Mouse (Mus musculus): ENCODE measurements around the gene Rps18. TPM values are rescaled to one million over a fixed set of nuclear protein-coding genes. Genes with fewer than 3 reads are reported as not detected.

The Rps18 gene
- polyA plus RNA-seq, 1 experiment from 2014 or later = 689 TPM

DNA sequence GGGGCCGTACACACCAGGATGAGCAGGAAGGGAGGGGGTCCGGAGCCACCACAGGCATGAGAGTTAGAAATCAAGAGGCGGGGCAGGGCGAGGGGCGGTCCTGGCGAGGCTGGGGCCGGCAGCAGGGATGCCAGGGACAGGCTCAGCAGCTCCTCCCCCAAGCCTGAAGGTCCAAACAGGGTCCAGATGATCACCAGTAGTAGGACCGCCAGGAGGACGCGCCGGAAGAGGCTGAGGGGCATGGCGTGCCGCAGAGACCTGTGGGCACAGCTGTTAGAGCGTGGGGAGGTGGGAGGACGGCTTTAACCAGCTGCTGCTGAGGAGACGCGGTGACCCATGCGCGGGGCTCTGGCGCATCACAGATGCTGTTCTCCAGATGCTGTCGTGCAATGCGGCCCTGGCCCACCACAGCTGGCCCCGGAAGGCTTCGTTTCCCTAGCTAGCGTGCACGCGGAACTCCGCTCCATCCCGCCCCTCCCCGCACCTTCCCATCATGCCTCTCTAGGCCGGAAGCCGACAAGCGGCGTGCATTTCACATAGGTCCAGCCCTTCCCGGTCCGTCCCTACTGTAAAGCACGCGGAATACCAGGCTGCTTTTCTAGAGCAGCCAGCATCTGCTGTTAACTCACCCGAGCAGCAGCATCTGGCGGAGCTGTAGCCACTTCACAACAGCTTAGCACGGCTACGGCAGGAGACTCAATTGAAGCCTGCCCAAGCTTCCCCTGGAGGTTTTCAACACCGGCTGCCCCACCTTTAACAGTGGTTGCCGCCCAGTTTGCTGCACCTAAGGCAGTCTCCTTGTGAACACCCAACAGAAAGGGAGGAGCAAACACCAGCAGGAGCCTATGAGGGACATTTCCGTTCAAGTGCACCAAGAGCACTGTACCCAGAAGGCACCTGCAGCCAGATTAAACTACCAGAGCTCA, 4.5 kb downstream of the Rps18 start, which contains the start of gene B3galt4:
TSS of gene B3galt4 (minus strand) at position 468 of the 926 bp plus-strand sequence.
- Histone ChIP-seq H3K27me3 (replicated peaks) (no peaks in the 10 kb centered on the region), H3K4me1 (peaks cover 61% of the 10 kb centered on the region), H3K4me2 (peak within 1 kb of the TSS; percentile 97), H3K27ac (peak within 1 kb of the TSS; percentile 93), H3K9me3 (no peaks in the 10 kb centered on the region), H3K36me3 (replicated peaks) (peaks cover 14% of the 10 kb centered on the region), H3K4me3 (peak within 1 kb of the TSS; percentile 61), H3K9ac (peak within 1 kb of the TSS; percentile 78)
- ATAC-seq (replicated peaks) = peak; percentile 77
- WGBS = under 1% methylated on average over 45 of the region's 45 CpGs

DNA sequence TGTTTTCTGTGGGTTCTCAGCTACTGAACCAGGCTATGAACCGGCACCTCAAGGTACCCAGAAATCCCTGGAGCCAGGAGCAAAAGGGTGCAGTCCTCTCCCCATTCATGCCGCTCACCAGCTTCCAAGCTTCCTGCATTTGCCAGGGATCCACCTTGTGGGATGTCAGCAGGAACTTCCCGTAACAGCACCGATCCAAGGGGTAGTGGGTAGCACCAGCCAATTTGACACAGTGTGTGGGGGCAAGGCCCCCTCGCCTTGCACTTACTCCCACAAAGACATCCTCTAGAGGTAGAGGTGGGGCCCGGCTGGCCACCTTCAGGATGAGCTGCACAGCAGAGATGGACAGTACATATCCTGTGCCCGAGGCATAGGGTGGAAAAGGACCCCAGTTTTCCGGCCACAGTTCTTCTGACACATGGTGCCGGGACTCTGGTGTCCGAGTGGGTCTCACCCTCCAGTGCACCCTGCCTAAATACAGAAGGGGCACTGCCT, 5.6 kb downstream of the Rps18 start:
- Histone ChIP-seq H3K4me2 (peak overlapping the region; percentile 97), H3K36me3 (replicated peaks) (peaks cover 23% of the 10 kb centered on the region), H3K4me1 (peaks cover 60% of the 10 kb centered on the region), H3K9ac (peak overlapping the region; percentile 78), H3K4me3 (peak overlapping the region; percentile 61), H3K9me3 (no peaks in the 10 kb centered on the region), H3K27ac (peak overlapping the region; percentile 93; the same call in 1 of the 2 replicates), H3K27me3 (replicated peaks) (no peaks in the 10 kb centered on the region)
- no peak for ATAC-seq (replicated peaks)
- WGBS = 80% methylated on average over 10 of the region's 10 CpGs

DNA sequence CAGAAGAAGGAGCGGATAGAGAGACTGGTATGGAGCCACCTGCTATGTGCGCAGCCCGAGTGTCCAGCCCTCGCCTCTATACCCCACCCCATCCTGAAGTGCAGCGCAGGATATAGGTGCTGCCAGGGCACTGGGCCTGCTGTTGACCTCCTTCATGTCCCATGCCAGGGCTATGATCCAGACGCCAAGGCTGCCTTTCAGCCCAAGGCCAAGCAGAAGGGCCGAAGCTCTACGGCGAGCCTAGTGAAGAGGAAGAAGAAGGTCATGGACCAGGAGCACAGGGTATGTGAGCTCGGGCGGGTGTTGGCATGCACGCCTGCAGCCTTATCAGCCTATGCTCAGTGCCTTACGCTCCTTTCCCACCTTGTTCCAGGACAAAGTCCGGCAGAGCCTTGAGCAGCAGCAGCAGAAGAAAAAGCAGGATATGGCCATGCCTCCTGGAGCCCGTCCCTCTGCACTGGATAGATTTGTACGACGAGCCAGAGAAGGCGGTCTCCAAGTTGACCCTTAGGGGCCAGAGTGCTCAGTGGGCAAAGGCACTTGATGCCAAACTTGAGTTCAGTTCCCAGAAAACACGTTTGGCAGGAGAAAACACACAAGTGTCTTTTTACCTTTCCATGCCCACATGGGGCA, 6.8 kb downstream of the Rps18 start:
- H3K9ac ChIP-seq = no peak overlapping the region
- H3K4me2 ChIP-seq = peak overlapping the region; percentile 97; the same call in 1 of the 2 replicates
- no peaks in the 10 kb centered on the region for H3K9me3 ChIP-seq
- ATAC-seq (replicated peaks) = no peak
- H3K27me3 ChIP-seq (replicated peaks) = no peaks in the 10 kb centered on the region
- H3K4me3 ChIP-seq = no peak overlapping the region
- 91% methylated on average over 19 of the region's 19 CpGs for WGBS
- H3K27ac ChIP-seq = no peak overlapping the region
- H3K4me1 ChIP-seq = peaks cover 51% of the 10 kb centered on the region
- peaks cover 23% of the 10 kb centered on the region for H3K36me3 ChIP-seq (replicated peaks)

DNA sequence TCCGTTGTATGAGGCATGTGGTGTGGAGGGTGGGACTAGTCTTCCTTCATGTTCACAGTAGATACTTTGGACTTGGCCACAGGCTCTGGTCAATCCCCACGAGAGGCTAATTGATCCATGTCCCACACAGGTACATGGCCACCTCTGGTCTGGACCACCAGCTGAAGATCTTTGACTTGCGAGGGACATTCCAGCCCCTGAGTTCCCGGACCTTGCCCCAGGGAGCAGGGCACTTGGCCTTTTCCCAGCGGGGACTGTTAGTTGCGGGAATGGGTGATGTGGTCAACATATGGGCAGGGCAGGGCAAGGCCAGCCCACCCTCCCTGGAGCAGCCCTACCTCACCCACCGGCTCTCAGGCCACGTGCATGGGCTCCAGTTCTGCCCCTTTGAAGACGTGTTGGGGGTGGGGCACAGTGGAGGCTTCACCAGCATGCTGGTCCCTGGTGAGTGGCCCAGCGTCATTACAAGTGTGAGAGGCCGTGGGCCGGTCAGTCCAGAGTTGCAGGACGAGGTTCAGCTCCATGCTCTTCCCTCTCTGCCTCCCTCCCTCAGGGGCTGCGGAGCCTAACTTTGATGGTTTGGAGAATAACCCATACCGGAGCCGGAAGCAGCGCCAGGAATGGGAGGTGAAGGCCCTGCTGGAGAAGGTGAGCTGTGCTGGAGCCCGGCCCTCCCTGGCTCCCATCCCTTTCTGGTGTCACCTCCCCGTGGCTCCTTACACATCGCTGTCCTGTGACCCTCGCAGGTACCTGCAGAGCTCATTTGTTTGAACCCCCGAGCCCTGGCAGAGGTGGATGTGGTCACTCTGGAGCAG, 7.5 kb downstream of the Rps18 start:
- no peaks in the 10 kb centered on the region for H3K9me3 ChIP-seq
- no peak overlapping the region for H3K4me2 ChIP-seq
- no peak overlapping the region for H3K27ac ChIP-seq
- no peaks in the 10 kb centered on the region for H3K27me3 ChIP-seq (replicated peaks)
- ATAC-seq (replicated peaks) = no peak
- 89% methylated on average over 22 of the region's 22 CpGs for WGBS
- peaks cover 24% of the 10 kb centered on the region for H3K36me3 ChIP-seq (replicated peaks)
- no peak overlapping the region for H3K9ac ChIP-seq
- H3K4me3 ChIP-seq = no peak overlapping the region
- peaks cover 44% of the 10 kb centered on the region for H3K4me1 ChIP-seq

DNA sequence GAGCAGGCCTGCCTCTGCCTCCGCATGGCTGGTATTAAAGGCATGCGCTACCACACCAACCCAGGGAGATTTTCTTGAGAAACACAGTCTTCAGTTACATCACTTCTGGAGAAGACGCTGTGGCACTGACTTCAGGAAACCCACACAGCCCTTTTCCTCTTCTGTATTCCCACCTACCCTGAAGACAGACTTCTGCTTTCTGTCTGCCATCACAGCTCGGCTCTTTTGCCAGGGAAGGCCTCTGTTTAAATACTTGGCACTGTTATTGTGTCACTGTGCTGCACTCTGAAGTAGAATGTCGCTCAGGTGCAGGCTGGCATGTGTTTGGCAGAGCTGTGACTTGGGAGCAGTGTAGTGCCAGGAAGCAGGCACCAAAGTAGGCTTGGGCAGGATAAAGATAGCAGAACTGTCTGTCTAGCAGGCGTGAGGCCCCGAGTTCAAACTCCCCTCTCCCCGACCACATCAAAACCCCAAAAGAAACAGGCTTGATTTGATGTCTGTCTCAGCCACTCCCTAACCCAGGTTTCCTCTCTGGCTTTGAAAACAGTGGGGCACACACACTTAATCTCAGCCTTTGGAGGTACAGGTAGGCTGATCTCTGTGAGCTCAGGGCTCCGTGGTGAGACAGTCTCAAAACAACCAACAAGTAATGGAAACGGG, 8.2 kb downstream of the Rps18 start:
- no peak for ATAC-seq (replicated peaks)
- Histone ChIP-seq H3K9ac (no peak overlapping the region), H3K27ac (no peak overlapping the region), H3K36me3 (replicated peaks) (peaks cover 24% of the 10 kb centered on the region), H3K4me1 (peaks cover 36% of the 10 kb centered on the region), H3K4me2 (no peak overlapping the region), H3K4me3 (no peak overlapping the region), H3K9me3 (no peaks in the 10 kb centered on the region), H3K27me3 (replicated peaks) (no peaks in the 10 kb centered on the region)
- WGBS = 95% methylated on average over 10 of the region's 10 CpGs

DNA sequence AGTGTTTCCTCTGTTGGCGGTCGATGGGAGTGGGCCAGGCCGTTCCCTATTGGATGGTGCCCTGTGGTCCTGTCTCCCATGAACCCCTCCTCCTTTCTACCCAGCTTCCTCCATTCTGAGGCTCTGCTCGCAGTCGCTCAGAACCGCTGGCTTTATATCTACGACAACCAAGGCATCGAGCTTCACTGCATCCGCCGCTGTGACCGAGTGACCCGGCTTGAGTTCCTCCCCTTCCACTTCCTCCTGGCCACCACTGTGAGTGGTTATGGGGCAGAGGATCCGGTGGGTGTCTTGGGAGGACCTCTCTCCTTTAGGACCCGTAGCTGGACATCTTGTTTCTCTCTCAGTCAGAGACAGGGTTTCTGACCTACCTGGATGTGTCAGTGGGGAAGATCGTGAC, 12.3 kb downstream of the Rps18 start:
- 96% methylated on average over 15 of the region's 15 CpGs for WGBS
- peaks cover 19% of the 10 kb centered on the region for H3K36me3 ChIP-seq (replicated peaks)

DNA sequence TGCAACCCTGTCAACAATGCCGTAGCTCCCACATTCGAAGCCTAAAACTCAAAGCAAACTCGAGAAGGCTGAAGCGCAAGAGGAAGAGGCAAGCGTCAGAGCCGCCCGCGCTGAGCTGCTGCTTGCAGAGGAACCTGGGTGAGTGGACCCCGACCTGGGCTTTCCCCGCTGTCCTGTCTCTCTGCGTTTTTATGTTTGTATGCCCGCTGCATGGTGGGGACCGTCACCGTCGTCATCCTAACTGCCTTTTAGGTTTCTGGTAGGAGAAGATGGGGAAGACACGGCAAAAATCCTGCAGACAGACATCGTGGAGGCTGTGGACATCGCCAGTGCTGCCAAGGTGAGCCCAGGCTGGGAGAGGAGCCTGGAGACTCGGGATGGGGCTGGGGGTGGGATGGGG, 14.4 kb downstream of the Rps18 start:
- Histone ChIP-seq H3K4me1 (peaks cover 27% of the 10 kb centered on the region), H3K36me3 (replicated peaks) (peaks cover 29% of the 10 kb centered on the region), H3K9ac (peak overlapping the region; percentile 80), H3K27me3 (replicated peaks) (no peaks in the 10 kb centered on the region), H3K4me2 (peak overlapping the region; percentile 93), H3K4me3 (peak overlapping the region; percentile 92), H3K27ac (no peak overlapping the region), H3K9me3 (no peaks in the 10 kb centered on the region)
- 62% methylated on average over 19 of the region's 19 CpGs for WGBS
- ATAC-seq (replicated peaks) = no peak

More for the DNA sequence above, 12.3 kb downstream of the Rps18 start:
- ATAC-seq (replicated peaks) = no peak
- peaks cover 27% of the 10 kb centered on the region for H3K4me1 ChIP-seq
- no peak overlapping the region for H3K4me2 ChIP-seq
- no peaks in the 10 kb centered on the region for H3K27me3 ChIP-seq (replicated peaks)
- no peaks in the 10 kb centered on the region for H3K9me3 ChIP-seq
- no peak overlapping the region for H3K27ac ChIP-seq
- no peak overlapping the region for H3K4me3 ChIP-seq
- H3K9ac ChIP-seq = no peak overlapping the region

DNA sequence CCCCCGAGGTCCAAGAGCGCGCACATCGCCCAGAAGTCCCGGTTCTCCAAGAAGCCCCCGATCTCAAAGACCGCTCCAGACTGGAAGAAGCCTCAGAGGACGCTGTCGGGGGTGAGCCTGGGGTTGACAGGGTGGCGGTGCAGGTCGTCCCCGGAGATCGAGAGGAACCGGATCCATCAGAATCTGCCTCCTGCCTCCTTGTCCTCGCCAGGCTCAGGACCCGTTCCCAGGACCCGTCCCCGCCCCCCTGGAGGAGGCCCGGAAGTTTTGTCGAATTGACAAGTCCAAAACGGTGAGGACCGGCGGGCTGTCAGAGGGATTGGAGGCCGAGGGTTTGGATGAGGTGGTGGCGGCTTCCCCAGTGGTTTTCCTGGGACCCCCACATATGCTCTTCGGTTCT, 14.8 kb downstream of the Rps18 start:
- Histone ChIP-seq H3K4me1 (peaks cover 27% of the 10 kb centered on the region), H3K27me3 (replicated peaks) (no peaks in the 10 kb centered on the region), H3K4me2 (peak overlapping the region; percentile 93), H3K27ac (no peak overlapping the region), H3K9ac (peak overlapping the region; percentile 80), H3K9me3 (no peaks in the 10 kb centered on the region), H3K4me3 (peak overlapping the region; percentile 92), H3K36me3 (replicated peaks) (peaks cover 26% of the 10 kb centered on the region)
- WGBS = 2% methylated on average over 26 of the region's 26 CpGs
- peak; percentile 12; the same call in 1 of the 2 replicates for ATAC-seq (replicated peaks)

DNA sequence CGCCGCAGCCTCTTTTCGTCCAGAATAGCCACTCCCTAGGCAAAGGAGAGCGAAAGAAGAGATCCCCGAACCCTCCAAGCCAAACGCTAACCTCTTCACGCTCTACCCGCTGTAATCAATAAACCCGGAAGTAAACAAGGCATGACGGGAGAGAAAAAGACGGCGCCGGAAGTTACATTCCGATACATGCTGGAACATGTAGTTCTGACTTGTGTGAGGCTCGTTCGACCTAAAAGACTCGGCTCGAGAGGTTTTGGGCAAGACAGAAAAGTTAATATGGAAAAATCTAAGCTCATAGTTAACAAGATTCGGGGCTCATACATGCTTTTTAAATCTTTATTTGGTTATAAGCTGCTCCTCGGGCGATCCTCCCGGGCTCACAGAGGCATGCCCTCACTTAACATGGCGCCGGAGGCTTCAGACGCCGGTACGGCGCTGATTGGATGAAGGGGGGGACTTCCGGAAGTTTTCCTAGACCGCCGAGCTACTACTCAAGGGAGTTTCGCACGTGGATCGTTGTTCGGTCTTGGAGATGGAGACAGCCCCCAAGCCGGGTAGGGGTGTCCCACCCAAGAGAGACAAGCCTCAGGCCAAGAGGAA, 15.5 kb downstream of the Rps18 start, which contains the start of the genes Pfdn6 and Wdr46:
TSS of gene Pfdn6 (minus strand) at position 138 of the 600 bp plus-strand sequence.
TSS of gene Wdr46 (plus strand) at position 455 of the 600 bp plus-strand sequence.
- Histone ChIP-seq H3K27ac (peak within 1 kb of the TSS; percentile 62), H3K27me3 (replicated peaks) (no peaks in the 10 kb centered on the region), H3K4me3 (peak within 1 kb of the TSS; percentile 92)

DNA sequence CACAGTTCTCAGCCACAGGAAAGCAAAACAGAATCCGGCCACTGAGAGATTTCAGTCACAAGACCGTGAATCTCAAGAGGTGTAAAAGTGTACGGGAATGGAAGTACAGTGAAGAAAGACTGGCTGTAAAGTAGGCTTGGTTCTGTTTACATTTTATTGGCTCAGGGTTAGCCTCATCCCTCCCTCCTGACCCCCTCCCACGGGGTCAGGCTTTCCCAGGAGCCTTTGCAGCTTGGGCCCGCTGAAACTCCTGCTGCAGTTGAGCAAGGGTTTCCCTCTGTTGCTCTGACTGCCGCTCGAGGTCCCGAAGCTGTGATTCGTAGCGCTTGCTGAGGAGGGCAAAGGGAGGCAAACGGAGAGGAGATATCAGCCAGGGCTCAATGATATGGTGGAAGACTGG, 17.0 kb downstream of the Rps18 start:
- Histone ChIP-seq H3K4me2 (peak overlapping the region; percentile 93; the same call in 1 of the 2 replicates), H3K9me3 (no peaks in the 10 kb centered on the region), H3K27me3 (replicated peaks) (no peaks in the 10 kb centered on the region), H3K27ac (no peak overlapping the region), H3K36me3 (replicated peaks) (peaks cover 20% of the 10 kb centered on the region; the same call in 1 of the 2 replicates), H3K4me3 (peak overlapping the region; percentile 92), H3K9ac (no peak overlapping the region), H3K4me1 (peaks cover 27% of the 10 kb centered on the region)
- WGBS = 82% methylated on average over 11 of the region's 11 CpGs
- no peak for ATAC-seq (replicated peaks)

More for the DNA sequence above, 15.5 kb downstream of the Rps18 start, which contains the start of the genes Pfdn6 and Wdr46:
- Histone ChIP-seq H3K4me1 (peaks cover 27% of the 10 kb centered on the region), H3K9ac (peak within 1 kb of the TSS; percentile 80), H3K4me2 (peak within 1 kb of the TSS; percentile 93), H3K36me3 (replicated peaks) (peaks cover 20% of the 10 kb centered on the region; the same call in 1 of the 2 replicates), H3K9me3 (no peaks in the 10 kb centered on the region)
- peak; percentile 89 for ATAC-seq (replicated peaks)
- under 1% methylated on average over 36 of the region's 36 CpGs for WGBS

DNA sequence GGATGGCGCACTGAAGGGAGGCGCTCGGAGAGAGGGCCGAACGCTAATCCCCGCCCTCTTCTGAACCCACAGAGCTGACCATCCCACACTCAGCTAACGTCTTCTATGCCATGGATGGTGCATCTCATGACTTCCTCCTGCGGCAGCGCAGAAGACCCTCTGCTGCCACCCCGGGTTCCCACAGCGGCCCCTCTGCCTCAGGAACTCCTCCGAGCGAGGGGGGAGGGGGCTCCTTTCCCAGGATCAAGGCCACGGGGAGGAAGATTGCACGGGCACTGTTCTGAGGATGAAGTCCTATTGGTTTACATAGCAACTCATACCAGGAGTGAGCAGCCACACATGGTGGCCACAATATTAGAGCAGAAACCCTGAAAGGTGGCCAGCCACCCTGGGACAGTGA, 18.8 kb downstream of the Rps18 start:
- WGBS = 85% methylated on average over 15 of the region's 15 CpGs
- Histone ChIP-seq H3K4me3 (no peak overlapping the region), H3K27me3 (replicated peaks) (no peaks in the 10 kb centered on the region), H3K36me3 (replicated peaks) (peaks cover 10% of the 10 kb centered on the region; the same call in 1 of the 2 replicates), H3K9me3 (no peaks in the 10 kb centered on the region), H3K4me2 (no peak overlapping the region), H3K9ac (no peak overlapping the region), H3K4me1 (peaks cover 25% of the 10 kb centered on the region), H3K27ac (no peak overlapping the region)
- ATAC-seq (replicated peaks) = no peak
